Mouse (Mus musculus): ENCODE results near the gene Prss41.

Prss41 gene

DNA sequence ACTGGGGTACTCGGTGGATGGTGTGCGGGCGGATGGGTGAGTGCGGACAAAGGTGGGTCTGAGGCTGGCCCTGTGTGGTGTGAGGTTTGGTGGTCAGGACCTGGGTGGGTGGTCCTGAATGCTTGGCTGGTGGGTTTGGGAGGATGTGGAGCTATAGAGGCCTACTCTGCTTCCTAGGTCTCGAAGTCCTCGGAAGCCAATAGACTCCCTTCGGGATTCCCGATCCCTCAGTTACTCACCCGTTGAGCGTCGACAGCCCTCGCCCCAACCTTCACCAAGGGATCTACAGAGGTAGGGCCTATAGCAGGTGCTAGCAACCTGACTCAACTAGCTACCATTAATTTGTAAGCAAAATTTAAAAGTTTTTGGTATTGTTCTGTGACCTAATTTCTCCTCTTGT is 20.4 kb downstream of the Prss41 start:
- no peak for DNase-seq

DNA sequence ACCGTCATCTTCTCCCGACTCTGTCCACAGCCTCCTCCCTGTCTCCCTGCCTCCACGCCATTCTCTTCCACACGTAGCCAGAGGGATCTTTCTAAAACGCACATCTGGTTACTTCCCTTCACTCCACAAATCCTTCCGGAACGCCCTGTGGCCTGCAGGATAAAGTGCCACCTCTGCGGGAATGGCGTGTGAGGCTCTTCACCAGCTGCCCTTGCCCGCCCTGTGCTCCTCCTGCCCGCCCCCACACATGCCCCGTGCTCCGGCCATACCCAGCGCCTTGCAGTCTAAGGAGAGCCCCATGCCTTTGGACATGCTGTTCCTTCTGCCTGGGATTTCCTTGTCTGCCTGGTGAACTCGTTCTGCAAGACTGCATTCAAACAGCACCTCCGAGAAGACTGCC is 21.0 kb downstream of the Prss41 start:
- DNase-seq = no peak

DNA sequence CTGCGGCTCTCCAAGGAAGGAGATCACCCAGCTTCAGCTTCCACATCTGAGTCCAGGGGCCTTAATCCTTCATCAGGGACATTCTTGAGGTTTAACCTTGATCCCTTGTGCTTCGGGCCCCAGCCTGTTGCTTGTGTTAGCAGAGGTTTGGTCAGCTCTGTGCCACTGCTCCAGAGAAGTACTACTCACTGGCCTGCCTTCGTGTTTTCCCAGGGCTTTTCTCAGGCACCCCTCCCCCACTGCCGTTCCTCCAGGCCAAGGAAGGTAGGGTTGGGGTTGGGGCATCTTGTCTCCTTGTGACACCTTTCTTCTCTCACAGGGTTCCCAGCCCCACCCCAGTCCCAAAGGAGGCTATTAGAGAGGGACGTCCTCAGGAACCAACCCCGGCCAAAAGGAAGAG is 21.9 kb downstream of the Prss41 start:
- no peak for DNase-seq

DNA sequence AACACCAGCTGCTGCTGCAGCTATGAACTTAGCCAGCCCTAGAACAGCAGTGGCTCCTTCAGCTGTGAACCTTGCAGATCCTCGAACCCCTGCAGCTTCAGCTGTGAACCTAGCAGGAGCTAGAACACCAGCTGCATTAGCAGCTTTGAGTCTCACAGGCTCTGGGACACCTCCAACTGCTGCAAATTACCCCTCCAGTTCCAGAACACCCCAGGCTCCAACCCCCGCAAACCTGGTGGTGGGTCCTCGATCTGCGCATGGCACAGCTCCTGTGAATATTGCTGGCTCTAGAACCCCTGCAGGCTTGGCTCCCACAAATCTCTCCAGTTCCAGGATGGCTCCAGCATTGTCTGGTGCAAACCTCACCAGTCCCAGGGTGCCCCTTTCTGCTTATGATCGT is 23.2 kb downstream of the Prss41 start:
- no peak for DNase-seq

DNA sequence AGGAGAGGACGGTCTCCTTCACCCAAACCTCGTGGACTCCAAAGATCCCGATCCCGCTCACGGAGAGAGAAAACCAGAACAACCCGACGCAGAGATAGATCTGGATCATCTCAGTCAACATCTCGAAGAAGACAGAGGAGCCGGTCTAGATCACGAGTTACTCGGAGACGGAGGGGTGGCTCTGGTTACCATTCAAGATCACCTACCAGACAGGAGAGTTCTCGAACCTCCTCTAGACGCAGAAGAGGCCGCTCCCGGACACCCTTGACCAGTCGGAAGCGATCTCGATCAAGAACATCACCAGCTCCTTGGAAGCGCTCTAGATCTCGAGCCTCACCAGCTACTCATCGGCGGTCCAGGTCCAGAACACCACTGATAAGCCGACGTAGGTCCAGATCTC is 24.7 kb downstream of the Prss41 start:
- DNase-seq = no peak

DNA sequence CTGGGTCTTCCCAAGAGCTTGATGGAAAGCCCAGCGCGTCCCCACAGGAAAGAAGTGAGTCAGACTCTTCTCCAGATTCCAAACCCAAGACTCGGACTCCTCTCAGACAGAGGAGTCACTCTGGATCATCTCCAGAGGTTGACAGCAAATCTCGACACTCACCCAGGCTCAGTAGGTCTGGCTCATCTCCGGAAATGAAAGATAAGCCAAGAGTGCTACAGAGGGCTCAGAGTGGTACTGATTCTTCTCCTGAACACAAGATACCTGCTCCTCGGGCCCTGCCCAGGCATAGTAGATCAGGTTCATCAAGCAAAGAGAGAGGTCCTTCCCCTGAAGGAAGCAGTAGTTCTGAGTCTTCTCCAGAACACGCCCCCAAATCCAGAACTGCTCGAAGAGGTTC is 25.4 kb downstream of the Prss41 start:
- DNase-seq = no peak

DNA sequence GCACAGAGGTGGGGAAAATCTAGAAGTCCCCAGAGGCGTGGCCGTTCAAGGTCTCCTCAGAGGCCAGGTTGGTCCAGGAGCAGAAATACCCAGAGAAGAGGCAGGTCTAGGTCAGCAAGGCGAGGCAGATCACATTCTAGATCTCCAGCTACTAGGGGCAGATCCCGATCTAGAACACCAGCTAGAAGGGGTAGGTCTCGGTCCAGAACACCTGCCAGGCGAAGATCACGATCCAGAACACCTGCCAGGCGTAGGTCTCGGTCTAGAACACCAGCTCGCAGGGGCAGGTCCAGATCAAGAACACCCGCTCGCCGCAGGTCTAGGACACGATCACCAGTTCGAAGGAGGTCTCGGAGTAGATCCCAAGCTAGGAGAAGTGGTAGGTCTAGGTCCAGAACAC is 28.3 kb downstream of the Prss41 start:
- DNase-seq = no peak

DNA sequence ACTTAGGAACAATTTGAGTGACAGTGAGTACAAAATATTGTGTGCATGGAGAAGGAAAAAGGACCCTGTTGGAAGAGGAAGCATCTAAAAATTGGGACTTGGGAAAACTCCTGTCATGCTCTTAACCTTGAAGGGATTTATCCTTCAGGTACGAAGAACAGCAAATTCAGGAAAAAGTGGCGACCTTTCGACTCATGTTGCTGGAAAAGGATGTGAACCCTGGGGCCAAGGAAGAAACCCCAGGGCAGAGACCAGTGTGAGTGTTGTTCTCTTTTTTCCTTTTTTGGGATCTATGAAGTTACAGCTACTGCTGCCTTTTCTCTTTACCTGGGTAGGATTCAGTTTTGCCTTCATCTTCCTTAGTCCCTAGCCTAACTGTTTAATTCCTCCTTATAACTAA is 36.1 kb downstream of the Prss41 start:
- DNase-seq = no peak

DNA sequence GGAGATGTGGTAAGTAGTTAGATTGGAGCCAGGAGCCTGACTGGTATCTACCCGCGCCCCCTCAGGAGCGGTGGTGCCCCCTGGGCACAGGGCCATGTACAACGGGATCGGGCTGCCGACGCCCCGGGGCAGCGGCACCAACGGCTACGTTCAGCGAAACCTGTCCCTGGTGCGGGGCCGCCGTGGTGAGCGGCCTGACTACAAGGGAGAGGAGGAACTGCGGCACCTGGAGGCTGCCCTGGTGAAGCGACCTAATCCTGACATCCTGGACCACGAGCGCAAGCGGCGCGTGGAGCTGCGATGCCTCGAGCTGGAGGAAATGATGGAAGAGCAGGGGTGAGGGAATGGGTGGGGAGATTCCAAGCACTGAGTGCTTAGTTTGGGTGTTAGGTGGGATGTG is 37.1 kb downstream of the Prss41 start:
- DNase-seq = no peak

DNA sequence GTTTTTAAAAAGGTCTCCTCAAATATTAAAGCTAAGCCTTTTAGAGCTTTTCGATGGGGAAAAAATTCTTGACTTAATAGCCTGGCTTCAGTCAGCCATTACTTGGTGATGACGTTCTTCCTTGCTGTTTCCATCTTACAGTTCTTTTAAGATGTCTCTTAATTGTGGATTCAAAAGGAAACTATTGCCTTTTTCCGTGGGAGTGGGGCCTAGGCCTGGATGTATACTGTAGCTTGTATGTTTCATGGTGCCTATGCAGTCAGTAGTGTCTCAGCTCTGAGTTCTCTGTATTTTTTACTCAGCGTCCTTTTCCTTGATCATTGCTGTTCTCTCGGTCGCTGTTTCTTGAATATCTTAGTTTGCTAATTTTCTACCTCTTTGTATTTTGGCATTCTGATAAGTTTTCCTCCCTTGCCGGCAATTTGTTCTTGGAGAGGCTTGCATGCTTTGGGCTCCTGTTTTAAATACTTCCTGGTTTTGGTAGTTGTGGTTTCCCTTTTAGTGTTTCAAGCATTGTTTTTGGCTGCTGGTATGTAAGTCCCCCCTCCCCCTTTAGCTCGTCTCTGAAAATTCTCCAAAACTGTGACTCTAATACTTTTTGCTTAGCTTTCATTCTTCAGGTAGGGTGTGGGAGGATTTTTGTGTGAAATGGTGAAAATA is 39.4 kb downstream of the Prss41 start:
- DNase-seq = no peak

DNA sequence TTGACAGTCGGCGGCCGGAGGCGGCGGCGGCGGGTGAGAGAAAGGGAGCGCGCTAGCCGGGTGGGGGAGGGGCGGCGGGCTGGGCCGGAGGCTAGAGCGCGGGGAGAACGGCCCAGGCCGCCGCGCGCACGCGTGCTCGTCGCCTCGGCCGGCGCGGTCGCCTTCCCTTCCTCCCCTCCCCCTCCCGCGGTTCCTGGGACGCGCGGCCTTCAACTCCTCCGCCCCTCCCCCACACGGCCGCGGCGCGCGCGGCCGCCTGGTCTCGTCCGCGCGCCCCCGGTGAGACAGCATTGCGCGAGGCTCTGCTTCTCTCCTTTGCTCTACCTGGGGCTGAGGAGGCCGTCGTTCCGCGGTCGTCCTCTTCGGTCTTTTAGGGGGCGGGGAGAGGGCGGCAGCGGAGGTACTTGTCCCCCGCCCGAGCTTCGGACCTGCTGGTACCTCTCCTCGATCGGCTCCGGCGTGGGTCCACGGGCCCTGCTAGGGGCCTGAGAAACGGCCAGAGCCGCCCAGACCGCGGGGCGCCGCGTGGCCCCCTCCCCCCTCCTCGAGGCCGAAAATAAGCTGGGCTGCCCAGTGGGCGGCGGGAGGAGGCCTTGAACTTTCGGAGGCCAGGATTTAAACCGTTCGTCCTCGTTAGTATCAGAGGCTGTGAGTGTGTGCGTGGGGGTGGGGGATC is 40.5 kb downstream of the Prss41 start:
- peak; percentile 90 for DNase-seq

DNA sequence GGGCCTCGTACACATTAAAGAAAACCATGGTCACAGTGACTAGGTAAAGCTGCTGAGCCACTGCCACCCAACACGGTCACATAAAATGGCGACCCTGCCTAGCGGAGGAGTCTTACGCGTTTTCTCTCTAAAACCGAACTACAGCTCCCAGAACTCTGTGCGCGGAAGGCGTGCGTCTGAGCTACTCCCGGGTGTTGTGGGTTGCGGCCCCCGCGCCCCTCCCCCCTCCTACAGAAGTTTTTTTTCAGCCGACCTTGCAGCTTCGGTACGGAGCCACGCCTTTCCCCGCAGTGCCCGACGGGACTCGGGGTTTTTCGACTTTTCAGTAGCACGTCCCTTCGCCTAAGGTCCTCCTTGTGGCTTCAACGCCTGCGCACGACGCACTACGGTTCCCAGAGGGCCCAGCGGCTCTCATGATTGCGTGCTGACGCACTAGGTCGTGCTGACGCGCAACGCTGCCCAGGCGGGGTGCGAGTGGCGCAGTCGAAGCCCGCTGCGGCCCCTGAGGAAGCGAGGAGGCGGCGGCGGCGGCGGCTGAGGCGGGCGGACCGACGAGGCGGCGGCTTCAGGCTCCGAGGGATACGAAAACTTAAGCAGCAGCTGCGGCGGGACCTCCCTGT is 41.1 kb downstream of the Prss41 start:
- DNase-seq = peak; percentile 97

DNA sequence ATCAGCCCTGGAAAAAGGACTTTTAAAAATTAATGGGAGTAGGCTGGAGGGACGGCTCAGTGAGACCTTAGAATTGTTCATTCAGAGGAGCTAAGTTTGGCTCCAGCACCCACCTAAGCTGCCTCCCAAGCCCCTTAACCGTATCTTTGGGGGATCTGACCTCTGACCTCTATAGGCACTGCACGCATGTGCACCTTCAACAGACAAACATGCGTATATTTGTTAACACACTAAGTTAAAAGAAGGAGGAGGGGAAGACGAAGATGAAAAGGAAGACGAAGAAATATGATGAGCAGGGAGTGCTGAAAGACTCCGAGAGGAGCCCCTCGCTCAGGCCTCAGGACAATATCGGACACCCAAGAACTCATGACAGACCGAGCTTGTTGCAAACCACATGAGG is 42.3 kb downstream of the Prss41 start:
- DNase-seq = no peak

DNA sequence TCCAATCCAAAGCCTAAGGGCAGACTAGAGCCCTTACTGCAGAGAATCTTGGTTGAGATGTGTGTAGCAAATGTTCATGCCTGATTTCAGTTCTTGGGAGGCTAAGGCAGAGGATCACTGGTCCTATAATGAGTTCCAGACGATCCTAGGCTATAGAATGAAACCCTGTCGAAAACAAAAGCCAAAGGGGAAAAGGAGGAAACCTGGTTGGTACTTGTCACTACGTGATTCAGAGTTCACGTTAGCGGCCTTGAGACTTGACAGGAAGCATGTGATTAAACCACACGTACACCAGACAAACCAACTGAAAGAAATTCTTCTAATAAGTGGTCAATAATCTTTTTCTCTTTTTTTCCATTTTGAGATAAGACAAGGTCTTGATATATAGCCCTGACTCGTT is 46.7 kb downstream of the Prss41 start:
- no peak for DNase-seq

DNA sequence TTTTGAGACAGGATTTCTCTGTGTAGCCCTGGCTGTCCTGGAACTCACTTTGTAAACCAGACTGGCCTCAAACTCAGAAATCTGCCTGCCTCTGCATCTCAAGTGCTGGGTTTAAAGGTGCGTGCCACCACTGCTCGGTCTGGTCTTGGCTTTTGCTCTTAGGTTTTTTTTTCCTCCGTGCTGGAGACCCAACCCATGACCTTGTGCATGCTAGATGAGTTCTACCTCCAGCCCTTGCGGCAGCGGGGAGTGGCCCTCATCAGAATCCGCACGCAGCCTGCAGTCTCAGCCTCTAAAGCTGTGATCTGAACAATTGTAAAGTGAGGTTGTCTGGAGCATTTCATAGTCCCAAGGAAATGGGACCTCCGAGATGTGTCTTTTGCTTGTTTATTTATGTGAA is 48.6 kb downstream of the Prss41 start:
- no peak for DNase-seq

DNA sequence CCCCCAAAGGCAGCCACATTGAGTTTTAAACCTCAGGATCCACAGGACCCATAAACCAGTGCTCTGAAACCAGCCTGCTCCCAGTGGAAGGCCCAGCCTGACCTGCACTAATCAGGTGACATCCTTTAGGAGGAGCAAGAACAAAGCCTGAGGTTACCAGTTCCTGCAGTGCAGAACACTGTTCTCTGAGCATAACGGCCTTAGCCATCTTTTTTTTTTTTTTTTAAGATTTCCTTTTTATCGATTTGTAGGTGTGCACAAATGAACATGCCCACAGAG is 53.0 kb downstream of the Prss41 start:
- no peak for DNase-seq

DNA sequence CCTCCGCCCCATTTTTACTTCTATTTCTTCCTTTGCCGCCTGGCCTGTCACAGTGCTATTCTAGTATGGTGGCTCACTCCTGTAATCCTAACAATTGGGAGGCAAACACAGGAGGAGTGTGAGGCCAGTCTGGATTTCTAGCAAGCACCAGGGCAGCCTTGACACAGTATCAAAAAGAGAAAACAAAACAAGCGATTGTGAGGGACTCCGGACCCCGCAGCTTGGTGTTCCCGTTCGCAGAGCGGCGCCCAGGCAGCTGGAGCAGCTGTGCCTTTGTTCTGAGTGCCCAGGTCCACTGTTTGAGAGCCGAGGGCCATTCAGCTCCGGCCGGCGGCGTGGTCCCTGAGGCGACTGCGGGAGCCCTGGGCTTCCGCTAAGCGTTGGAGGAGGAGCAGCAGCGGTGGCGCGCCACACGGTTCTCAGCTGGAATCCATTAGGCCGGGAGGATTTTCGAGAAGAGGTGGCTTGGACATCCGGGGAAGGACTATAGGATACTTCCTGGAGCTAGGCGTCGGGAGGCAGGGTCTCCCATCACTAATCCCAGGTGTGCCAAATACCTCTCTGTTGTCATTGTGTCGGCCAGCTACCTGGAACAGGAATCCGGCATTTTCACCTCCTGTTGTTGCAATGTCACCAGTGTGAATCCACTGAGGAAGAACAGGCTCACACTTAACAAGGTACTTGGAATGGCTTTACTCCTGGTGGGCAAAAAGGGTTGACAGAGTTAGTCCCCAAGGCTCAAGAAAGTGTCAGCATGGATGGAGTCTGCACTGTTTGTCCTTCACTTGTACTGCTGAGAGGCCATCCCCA is 53.5 kb downstream of the Prss41 start, which contains the start of gene Srrm2:
TSS of gene Srrm2 (plus strand) at position 264 of the 810 bp plus-strand sequence.
- DNase-seq = peak; percentile 65

DNA sequence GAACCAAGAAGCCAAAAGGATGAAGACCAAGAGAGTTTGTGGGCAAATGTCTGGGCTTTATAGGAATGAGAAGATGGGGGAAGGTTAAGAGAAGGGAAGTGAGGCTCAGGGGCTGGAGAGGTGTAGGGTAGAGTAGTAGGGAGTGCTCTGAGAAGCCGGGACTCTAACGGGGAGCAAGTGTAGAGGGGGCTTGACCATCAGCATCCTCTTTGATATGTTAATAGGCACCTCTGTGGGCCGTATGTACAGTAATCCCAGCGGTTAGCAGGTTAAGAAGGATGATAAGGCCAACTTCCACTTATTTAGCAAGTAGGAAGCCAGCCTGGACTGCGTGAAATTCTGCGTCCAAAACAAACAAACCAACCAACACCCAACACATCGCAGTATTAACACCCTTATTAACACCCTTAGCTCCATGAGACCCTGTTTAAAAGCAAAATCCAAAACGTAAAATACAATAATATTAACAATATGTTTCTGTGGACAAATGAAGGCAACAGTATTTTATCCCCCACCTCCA is 54.2 kb downstream of the Prss41 start:
- DNase-seq = no peak

DNA sequence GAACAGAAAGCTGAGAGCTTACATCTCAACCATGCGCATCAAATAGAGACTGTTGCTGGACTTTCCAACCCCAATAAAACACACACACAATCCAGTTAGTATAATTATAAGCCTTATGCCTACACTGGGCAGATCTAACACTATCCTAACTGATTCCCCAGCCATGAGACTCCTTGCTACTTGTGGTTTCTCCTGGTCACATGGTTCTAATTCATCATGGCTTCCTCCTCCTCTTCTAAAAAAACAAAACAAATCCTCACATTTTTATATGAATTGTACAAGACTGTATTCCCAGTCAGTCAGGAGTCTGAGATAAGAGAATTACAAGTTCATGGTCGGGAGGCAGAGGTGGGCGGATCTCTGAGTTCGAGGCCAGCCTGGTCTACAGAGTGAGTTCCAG is 55.0 kb downstream of the Prss41 start:
- DNase-seq = no peak

Measured in right cerebral cortex, postnatal 4 days (tissue).